Mouse (Mus musculus) G1E (cell line): Measurements from ENCODE around the gene Ctsf. TPM values are rescaled to one million over a fixed set of nuclear protein-coding genes. Genes with fewer than 3 reads are reported as not detected.

ENCODE experiments used
- ATAC-seq: 2 replicates; pipeline ENCODE4 v1.8.0; 2016; ENCODE audit warnings: mild to moderate bottlenecking; ENCODE audit not compliant: insufficient number of reproducible peaks, poor library complexity, low FRiP score, severe bottlenecking; ENCODE audit errors: extremely low read depth
- DNase-seq: peaks from one replicate; pipeline ENCODE4 v3.0.0; 2012; ENCODE audit warnings: low spot score
- H3K27me3 ChIP-seq: 2 replicates; pipeline ENCODE4 v1.6.1; 2012; ENCODE audit warnings: mild to moderate bottlenecking, low read length, inconsistent platforms; ENCODE audit not compliant: insufficient read depth
- H3K36me3 ChIP-seq: replicated peaks from 2 replicates; pipeline ENCODE3; 2012; ENCODE audit warnings: mild to moderate bottlenecking, inconsistent platforms
- H3K4me1 ChIP-seq: 2 replicates; pipeline ENCODE4 v1.6.1; 2012; ENCODE audit warnings: low read depth, low read length, inconsistent platforms, mixed read lengths; ENCODE audit not compliant: insufficient read depth
- H3K4me3 ChIP-seq: 2 replicates; pipeline ENCODE4 v1.5.1; 2012; ENCODE audit warnings: low read depth, mild to moderate bottlenecking, inconsistent platforms, low read length, moderate library complexity, mixed read lengths
- H3K9me3 ChIP-seq: replicated peaks from 2 replicates; pipeline ENCODE4 v1.6.1; 2012; ENCODE audit warnings: inconsistent platforms
- CTCF ChIP-seq: IDR thresholded peaks from 2 replicates; pipeline ENCODE4 v1.5.1; 2012; ENCODE audit warnings: low read depth, low read length, inconsistent platforms, mixed read lengths
- GATA1 ChIP-seq: IDR thresholded peaks from 2 replicates; pipeline ENCODE4 v1.6.1; 2012; ENCODE audit warnings: borderline replicate concordance, low read length, inconsistent platforms, mixed read lengths
- GATA2 ChIP-seq: IDR thresholded peaks from 2 replicates; pipeline ENCODE4 v1.6.1; 2012; ENCODE audit warnings: low read depth, low read length, inconsistent platforms, borderline replicate concordance
- POLR2AphosphoS5 ChIP-seq: IDR thresholded peaks from 2 replicates; pipeline ENCODE4 v1.6.1; 2012; ENCODE audit warnings: low read depth, low read length, inconsistent platforms; ENCODE audit not compliant: insufficient replicate concordance
- TAL1 ChIP-seq: conservative IDR thresholded peaks from 2 replicates; pipeline ENCODE4 v1.6.1; 2012; ENCODE audit warnings: low read depth, low read length, inconsistent platforms, mixed read lengths
- polyA plus RNA-seq: library from polyadenylated mRNA; stranded (reverse); fragments of >175 nt; gene quantifications from 2 replicates; pipeline ENCODE4 v1.2.3, GENCODE M21; 2012
- total RNA-seq, 2 experiments: library from RNA; stranded (forward) in 1 of 2; stranded (reverse) in 1 of 2; fragments of 200-1000 nt in 1 of 2; fragments of >200 nt in 1 of 2; fragmentation: Nextera tagmentation in 1 of 2; gene quantifications; 2 replicates each; pipeline ENCODE4 v1.2.3; 2014 to 2017

The Ctsf gene
- total and polyA plus RNA-seq, 3 experiments: 0.05 to 0.38 TPM; not detected in 1

DNA sequence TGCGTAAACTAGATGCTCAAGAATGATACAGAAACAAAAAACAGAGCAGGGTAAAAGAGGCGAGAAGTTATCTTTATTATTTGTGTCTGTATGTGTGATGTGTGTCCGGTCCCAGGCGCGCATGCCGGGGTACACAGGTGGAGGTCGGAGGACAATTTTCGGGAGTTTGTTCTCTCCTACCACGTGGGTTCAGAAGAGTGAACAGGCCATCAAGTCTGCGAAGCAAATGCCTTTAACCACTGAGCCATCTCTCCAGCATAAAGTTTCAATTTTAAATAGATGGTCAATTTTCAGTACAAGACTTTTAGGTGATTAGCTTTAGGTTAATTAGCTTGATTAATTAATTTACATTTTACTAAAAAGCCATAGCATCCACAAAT, 24.4 kb downstream of the Ctsf start:
- peaks cover 19% of the 10 kb centered on the region for H3K27me3 ChIP-seq
- no peak for TF ChIP-seq POLR2AphosphoS5
- TF ChIP-seq GATA2: no peak
- no peak for TF ChIP-seq GATA1
- no peak for TF ChIP-seq TAL1
- no peak for TF ChIP-seq CTCF
- DNase-seq: no peak
- ATAC-seq: no peak
- peaks cover 39% of the 10 kb centered on the region for H3K4me1 ChIP-seq
- H3K9me3 ChIP-seq: no peaks in the 10 kb centered on the region
- H3K4me3 ChIP-seq: peak overlapping the region; percentile 98
- peaks cover 47% of the 10 kb centered on the region for H3K36me3 ChIP-seq

DNA sequence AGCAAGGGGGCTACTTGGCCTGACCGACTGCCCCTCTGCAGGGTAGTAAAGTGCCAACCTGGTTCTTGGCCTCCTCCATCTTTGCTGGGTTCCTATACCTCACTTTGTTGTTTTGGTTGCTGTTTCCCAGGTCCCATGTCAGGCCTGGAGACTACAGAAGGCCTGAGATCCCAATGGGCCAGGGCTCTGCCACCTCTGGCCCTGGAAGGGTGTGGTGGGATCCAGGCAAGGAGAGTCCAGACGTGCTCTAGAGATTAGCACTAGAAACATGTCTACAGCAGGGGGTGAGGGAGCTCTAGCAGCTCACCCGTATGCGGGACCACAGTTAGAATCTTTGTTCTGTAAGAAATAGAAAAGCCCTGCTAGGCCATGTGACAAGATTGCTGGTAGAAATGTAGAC, 29.0 kb downstream of the Ctsf start:
- Histone ChIP-seq H3K9me3 (no peaks in the 10 kb centered on the region), H3K4me3 (no peak overlapping the region), H3K4me1 (peaks cover 24% of the 10 kb centered on the region), H3K27me3 (no peaks in the 10 kb centered on the region), H3K36me3 (peaks cover 59% of the 10 kb centered on the region)
- no peak for TF ChIP-seq TAL1
- no peak for TF ChIP-seq CTCF
- no peak for ATAC-seq
- no peak for DNase-seq

DNA sequence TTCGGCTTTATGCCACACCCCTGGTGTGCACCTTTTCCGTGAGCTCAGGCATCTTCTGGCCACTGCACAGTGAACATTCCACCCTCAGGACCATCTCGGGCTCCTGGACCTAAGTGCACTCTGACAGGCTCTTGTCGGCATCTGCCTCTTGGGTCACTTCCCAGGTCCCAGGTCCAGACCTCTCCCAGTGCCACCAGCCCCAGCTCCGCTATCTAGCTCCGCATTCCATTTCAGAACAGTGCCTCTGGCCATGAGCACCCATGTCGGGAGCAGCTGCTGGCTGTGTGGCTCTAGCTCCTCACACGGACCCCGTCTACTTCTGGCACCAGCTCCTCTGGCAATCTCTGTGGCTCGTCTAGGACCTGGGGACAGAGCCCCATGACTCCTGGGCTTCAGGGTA, 34.9 kb downstream of the Ctsf start:
- no peak for DNase-seq
- Histone ChIP-seq H3K27me3 (peaks cover 4% of the 10 kb centered on the region; the same call in 1 of the 2 replicates), H3K4me1 (peaks cover 19% of the 10 kb centered on the region), H3K4me3 (no peak overlapping the region), H3K9me3 (no peaks in the 10 kb centered on the region), H3K36me3 (peaks cover 11% of the 10 kb centered on the region)
- ATAC-seq: no peak
- TF ChIP-seq GATA1 (no peak), TAL1 (no peak), POLR2AphosphoS5 (no peak), CTCF (no peak), GATA2 (no peak)

DNA sequence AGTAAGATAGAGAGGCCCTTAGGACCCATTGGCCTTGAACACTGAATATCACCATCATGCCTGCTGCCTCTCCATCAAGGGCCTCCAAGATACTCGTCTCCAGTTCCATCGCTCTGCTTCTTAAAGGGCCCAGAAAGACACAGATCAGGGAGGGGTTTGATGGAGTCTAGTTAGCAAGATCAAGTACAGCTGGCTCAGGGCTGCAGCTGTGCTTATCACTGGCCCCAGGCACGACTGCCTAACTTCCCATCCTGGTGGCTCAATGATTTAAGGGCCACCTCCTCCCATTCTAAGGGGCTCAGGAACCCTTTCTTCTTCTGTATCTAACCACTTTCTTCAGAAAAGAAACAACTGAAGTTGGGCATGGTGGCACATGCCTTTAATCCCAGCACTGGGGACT, 36.9 kb downstream of the Ctsf start:
- Histone ChIP-seq H3K9me3 (no peaks in the 10 kb centered on the region), H3K4me1 (peaks cover 19% of the 10 kb centered on the region), H3K36me3 (peaks cover 3% of the 10 kb centered on the region), H3K4me3 (no peak overlapping the region), H3K27me3 (peaks cover 4% of the 10 kb centered on the region; the same call in 1 of the 2 replicates)
- no peak for ATAC-seq
- peak; percentile 32; the same call in 1 of the 2 replicates for TF ChIP-seq TAL1
- TF ChIP-seq GATA1: no peak
- DNase-seq: no peak

DNA sequence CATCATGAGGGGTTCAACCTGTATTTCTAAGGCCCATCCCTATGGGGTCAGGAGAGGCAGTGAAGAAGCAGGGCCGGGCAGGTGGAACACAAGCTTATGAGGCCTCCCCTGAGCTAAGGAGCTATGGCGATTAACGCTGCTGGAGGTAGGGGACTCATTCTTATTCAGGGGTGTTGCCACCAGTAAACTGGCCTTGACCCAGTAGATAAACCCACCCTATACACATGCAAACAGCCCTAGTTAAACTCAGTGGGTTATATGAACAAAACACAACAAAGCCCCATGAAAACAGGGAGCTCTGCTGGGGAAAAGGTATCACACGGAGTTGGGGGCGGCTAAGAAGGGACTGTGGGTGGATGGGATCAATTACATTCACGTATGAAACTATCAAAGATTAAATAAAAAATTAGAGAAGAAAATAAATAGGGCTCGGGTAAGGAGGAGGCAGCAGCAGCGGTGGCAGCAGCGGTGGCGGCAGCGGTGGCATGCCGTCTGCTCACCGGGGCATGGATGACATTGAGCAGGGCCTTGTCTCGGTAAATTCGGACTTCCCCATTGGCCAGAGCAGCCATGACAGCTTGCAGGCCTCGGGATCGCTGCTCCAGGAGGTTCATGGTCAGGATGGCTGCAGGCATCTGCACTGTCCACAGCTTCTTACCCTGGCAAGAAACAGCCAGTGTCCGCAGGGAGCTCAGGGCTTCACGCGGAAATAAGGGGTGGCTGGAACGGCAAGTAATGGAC, 42.0 kb downstream of the Ctsf start:
- no peak overlapping the region for H3K4me3 ChIP-seq
- no peak for DNase-seq

DNA sequence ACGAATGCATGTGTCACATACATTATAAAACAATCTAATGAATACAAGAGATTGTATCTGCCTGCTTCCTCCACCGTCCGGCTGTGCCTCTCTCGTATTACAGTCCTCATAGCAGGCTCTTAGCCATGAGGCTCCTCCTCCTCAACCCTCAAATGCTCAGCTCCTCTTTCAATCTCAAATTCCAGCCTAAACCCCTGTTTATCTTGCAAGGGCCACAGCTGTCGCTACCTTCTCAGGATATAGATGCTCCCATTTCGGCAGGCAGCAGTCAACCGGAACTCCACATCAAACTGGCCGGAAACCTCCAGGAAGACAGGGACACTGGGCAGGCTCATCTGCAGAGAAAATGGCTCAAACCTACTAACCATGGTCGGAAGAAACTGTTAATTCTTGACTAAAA, 44.0 kb downstream of the Ctsf start:
- Histone ChIP-seq H3K36me3 (peaks cover 15% of the 10 kb centered on the region), H3K4me3 (no peak overlapping the region), H3K4me1 (no peaks in the 10 kb centered on the region), H3K27me3 (no peaks in the 10 kb centered on the region), H3K9me3 (no peaks in the 10 kb centered on the region)
- no peak for TF ChIP-seq POLR2AphosphoS5
- no peak for TF ChIP-seq GATA1
- no peak for TF ChIP-seq CTCF
- no peak for TF ChIP-seq TAL1
- TF ChIP-seq GATA2: no peak
- DNase-seq (no peak), ATAC-seq (no peak)

More for the DNA sequence above, 42.0 kb downstream of the Ctsf start:
- H3K4me1 ChIP-seq: peaks cover 11% of the 10 kb centered on the region
- H3K36me3 ChIP-seq: peaks cover 7% of the 10 kb centered on the region
- no peak for ATAC-seq
- no peaks in the 10 kb centered on the region for H3K9me3 ChIP-seq
- no peaks in the 10 kb centered on the region for H3K27me3 ChIP-seq
- no peak for TF ChIP-seq GATA2
- TF ChIP-seq GATA1: no peak
- no peak for TF ChIP-seq CTCF
- TF ChIP-seq POLR2AphosphoS5: no peak

DNA sequence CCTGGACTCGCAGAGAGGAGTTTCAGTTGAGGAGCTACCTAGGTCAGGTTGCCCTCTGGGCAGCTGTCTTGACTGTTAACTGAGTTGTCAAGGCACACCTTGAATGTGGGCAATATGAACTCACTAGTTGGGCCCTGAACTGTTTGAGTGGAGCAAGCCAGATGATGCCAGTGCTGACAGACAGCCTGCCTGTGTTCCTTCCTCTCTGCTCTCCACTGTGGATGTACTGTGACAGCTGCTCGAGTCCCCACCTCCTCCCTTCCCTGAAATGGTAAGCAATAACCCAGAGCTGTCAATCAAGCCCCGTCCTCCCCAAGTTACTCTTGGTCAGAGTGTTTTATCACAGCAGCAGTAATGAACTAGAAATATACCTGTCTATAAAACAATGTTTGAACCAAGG, 45.0 kb downstream of the Ctsf start:
- DNase-seq (no peak), ATAC-seq (no peak)
- TF ChIP-seq GATA2 (no peak), TAL1 (no peak), CTCF (no peak), POLR2AphosphoS5 (no peak), GATA1 (no peak)
- peaks cover 15% of the 10 kb centered on the region for H3K36me3 ChIP-seq
- H3K4me1 ChIP-seq: no peaks in the 10 kb centered on the region
- H3K4me3 ChIP-seq: no peak overlapping the region
- no peaks in the 10 kb centered on the region for H3K27me3 ChIP-seq
- H3K9me3 ChIP-seq: no peaks in the 10 kb centered on the region
